Mouse (Mus musculus) intestine, embryonic 14.5 days (tissue): ENCODE results near the gene Rasl2-9. TPM values are rescaled to one million over a fixed set of nuclear protein-coding genes. Genes with fewer than 3 reads are reported as not detected.

Experiments used
- ATAC-seq: fragments of 200-750 bp; cut with Nextera tagmentation; replicated peaks from 2 replicates; pipeline ENCODE4 v1.8.0; 2017; ENCODE audit warnings: low read depth, moderate number of reproducible peaks, moderate TSS enrichment, moderate library complexity; ENCODE audit not compliant: low FRiP score, low TSS enrichment
- DNase-seq: peaks from one replicate; pipeline ENCODE4 v3.0.0-alpha.2; 2018; ENCODE audit warnings: low spot score
- H3K27ac ChIP-seq: fragments of 300-500 bp; sonication (generic); 2 replicates; pipeline ENCODE4 v1.5.1; 2014; ENCODE audit warnings: low read depth, mild to moderate bottlenecking, control low read depth
- H3K27me3 ChIP-seq: fragments of 300-500 bp; sonication (generic); replicated peaks from 2 replicates; pipeline ENCODE4 v1.6.1; 2014; ENCODE audit warnings: low read length, control low read depth; ENCODE audit not compliant: control insufficient read depth, insufficient read depth
- H3K36me3 ChIP-seq: fragments of 300-500 bp; sonication (generic); 2 replicates; pipeline ENCODE4 v1.6.1; 2014; ENCODE audit warnings: low read length, control low read depth; ENCODE audit not compliant: control insufficient read depth, insufficient read depth
- H3K4me1 ChIP-seq: fragments of 300-500 bp; sonication (generic); replicated peaks from 2 replicates; pipeline ENCODE4 v1.6.1; 2014; ENCODE audit warnings: low read length, control low read depth, mixed read lengths; ENCODE audit not compliant: control insufficient read depth, insufficient read depth
- H3K4me2 ChIP-seq: fragments of 300-500 bp; sonication (generic); 2 replicates; pipeline ENCODE4 v1.6.1; 2014; ENCODE audit warnings: low read length
- H3K4me3 ChIP-seq: fragments of 300-500 bp; sonication (generic); 2 replicates; pipeline ENCODE4 v1.5.1; 2014; ENCODE audit warnings: low read depth, low read length, control low read depth, mixed read lengths
- H3K9ac ChIP-seq: fragments of 300-500 bp; sonication (generic); 2 replicates; pipeline ENCODE4 v1.6.1; 2014; ENCODE audit warnings: mild to moderate bottlenecking, low read length
- H3K9me3 ChIP-seq: fragments of 300-500 bp; sonication (generic); 2 replicates; pipeline ENCODE4 v1.6.1; 2016; ENCODE audit warnings: low read length, control low read depth; ENCODE audit not compliant: control insufficient read depth
- WGBS: fragments of 180-500 bp; shearing (Covaris S2); extraction: QIAGEN DNeasy Blood & Tissue Kit; methylation state at CpG from one replicate; pipeline ENCODE4 v1.1.7; 2014; 5-methylcytosine and 5-hydroxymethylcytosine counted together
- microRNA-seq: library from miRNA; unstranded; fragments of <30 nt; microRNA quantifications from one replicate; pipeline ENCODE4, GENCODE M21; 2016
- polyA plus RNA-seq: library from polyadenylated mRNA; unstranded; fragments of >200 nt; fragmentation: Nextera tagmentation; extraction: Ambion mirVana; gene quantifications from 2 replicates; pipeline ENCODE4 v1.2.1, GENCODE M21; 2014

Gene Rasl2-9
- polyA plus RNA-seq, 1 experiment from 2014 or later: 0.72 TPM

GRCm38 (mm10) chr7:5076931-5077330 lies 48.8 kb downstream of the Rasl2-9 start:
- no peak for DNase-seq
- H3K4me1 ChIP-seq: peaks cover 7% of the 10 kb centered on the region
- no peaks in the 10 kb centered on the region for H3K27me3 ChIP-seq
- no peak overlapping the region for H3K9ac ChIP-seq
- H3K9me3 ChIP-seq: no peaks in the 10 kb centered on the region
- H3K36me3 ChIP-seq: peaks cover 70% of the 10 kb centered on the region
- no peak overlapping the region for H3K4me3 ChIP-seq
- no peak overlapping the region for H3K27ac ChIP-seq
- H3K4me2 ChIP-seq: no peak overlapping the region
- WGBS: 71% methylated on average over 2 of the region's 2 CpGs
- ATAC-seq: no peak

- Histone ChIP-seq H3K4me2 (no peak overlapping the region), H3K27ac (no peak overlapping the region), H3K9me3 (no peaks in the 10 kb centered on the region), H3K36me3 (peaks cover 90% of the 10 kb centered on the region), H3K27me3 (no peaks in the 10 kb centered on the region), H3K9ac (no peak overlapping the region), H3K4me3 (no peak overlapping the region), H3K4me1 (no peaks in the 10 kb centered on the region)
- no peak for DNase-seq
- WGBS: 92% methylated on average over 5 of the region's 5 CpGs
- no peak for ATAC-seq
These were observed 50.8 kb downstream of the Rasl2-9 start for GRCm38 (mm10) chr7:5074984-5075383.

Small RNAs within 50 kb of the gene (microRNA-seq; reads per million reads assigned to microRNA genes)
- gene Gm26217: not detected

Other genes with a start within 250 kb of the Rasl2-9 start
- gene Isoc2a, start 248.8 kb downstream of the Rasl2-9 start, polyA plus RNA-seq: 0.96 and 1.0 TPM in 2 replicates
- gene Gm36210, start 219.4 kb downstream of the Rasl2-9 start, polyA plus RNA-seq: not detected in 2 replicates
- 3.3 and 4.0 TPM in 2 replicates for gene Zfp628, start 210.7 kb downstream of the Rasl2-9 start, polyA plus RNA-seq
- gene Nat14, start 203.9 kb downstream of the Rasl2-9 start, polyA plus RNA-seq: 3.1 and 3.3 TPM in 2 replicates
- 3.7 and 4.0 TPM in 2 replicates for gene Ssc5d, start 200.2 kb downstream of the Rasl2-9 start, polyA plus RNA-seq
- gene Sbk2, start 161.5 kb downstream of the Rasl2-9 start, polyA plus RNA-seq: 0.23 and 0.26 TPM in 2 replicates
- 0.16 TPM in 1 of 2 replicates, not detected in the other for gene Sbk3, start 154.8 kb downstream of the Rasl2-9 start, polyA plus RNA-seq
- 30.6 and 35.4 TPM in 2 replicates for gene Zfp579, start 129.8 kb downstream of the Rasl2-9 start, polyA plus RNA-seq
- gene Zfp524, start 111.5 kb downstream of the Rasl2-9 start, polyA plus RNA-seq: 15.7 and 16.0 TPM in 2 replicates
- 37.5 and 40.3 TPM in 2 replicates for gene Fiz1, start 111.3 kb downstream of the Rasl2-9 start, polyA plus RNA-seq
- 1.0 and 2.0 TPM in 2 replicates for gene Gm44973, start 110.5 kb downstream of the Rasl2-9 start, polyA plus RNA-seq
- 6.2 and 7.2 TPM in 2 replicates for gene Zfp865, start 105.6 kb downstream of the Rasl2-9 start, polyA plus RNA-seq
- 15.1 and 17.1 TPM in 2 replicates for gene Ccdc106, start 105.4 kb downstream of the Rasl2-9 start, polyA plus RNA-seq
- not detected in 2 replicates for gene 4632433K11Rik, start 91.8 kb downstream of the Rasl2-9 start, polyA plus RNA-seq
- 4.8 and 6.3 TPM in 2 replicates for gene Zfp784, start 87.5 kb downstream of the Rasl2-9 start, polyA plus RNA-seq
- 38.3 and 40.1 TPM in 2 replicates for gene Zfp580, start 74.4 kb downstream of the Rasl2-9 start, polyA plus RNA-seq
- gene U2af2, start 63.8 kb downstream of the Rasl2-9 start, polyA plus RNA-seq: 129 and 133 TPM in 2 replicates
- gene Epn1, start 45.7 kb downstream of the Rasl2-9 start, polyA plus RNA-seq: 57.8 and 65.1 TPM in 2 replicates
- not detected in 2 replicates for gene Rfpl4, start 9.0 kb downstream of the Rasl2-9 start, polyA plus RNA-seq
- gene Vmn1r55, start 23.7 kb upstream of the Rasl2-9 start, polyA plus RNA-seq: not detected in 2 replicates
- not detected in 2 replicates for gene Vmn1r56, start 70.8 kb upstream of the Rasl2-9 start, polyA plus RNA-seq
- gene Vmn1r57, start 92.5 kb upstream of the Rasl2-9 start, polyA plus RNA-seq: not detected in 2 replicates
- gene Gm5065, start 224.6 kb upstream of the Rasl2-9 start, polyA plus RNA-seq: not detected in 2 replicates
- not detected in 2 replicates for gene Nlrp2, start 225.1 kb upstream of the Rasl2-9 start, polyA plus RNA-seq